Mouse (Mus musculus): ENCODE measurements at regions not wholly inside any gene's neighbourhood (a gene's known extent, or its start where the extent isn't known, plus 50 kb on each side); places are given as distances from the start of the nearest gene placed in this dataset.

DNA sequence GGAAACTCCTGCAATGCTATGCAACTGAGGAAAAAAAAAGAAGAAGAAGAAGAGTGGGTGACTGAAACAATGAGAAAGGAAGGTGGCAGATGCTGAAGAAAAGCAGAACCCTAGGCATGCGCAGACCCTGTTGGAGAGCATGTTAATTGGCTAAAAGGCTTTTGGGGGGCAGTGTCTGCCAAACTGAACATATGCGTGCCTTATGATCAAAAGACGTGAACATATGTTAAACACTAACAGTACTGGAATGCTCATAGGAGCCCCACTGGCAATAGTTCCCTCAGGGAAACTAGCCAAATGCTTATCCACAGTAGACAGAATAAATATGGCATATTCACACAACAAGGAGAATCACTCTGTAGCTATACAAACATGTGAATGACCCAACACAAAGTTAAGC is 140.0 kb downstream of the Ibtk start:
- TF ChIP-seq CTCF (IDR thresholded peaks at IDR 0.05; ENCODE audit: borderline replicate concordance, insufficient read depth, low read length) (no peak), POLR2A (IDR thresholded peaks at IDR 0.05; ENCODE audit: low read depth, low read length) (no peak)

All from embryonic fibroblast, embryonic 13.5 days (primary cell).